Mouse (Mus musculus): ENCODE measurements around the gene Olfr898. TPM values are rescaled to one million over a fixed set of nuclear protein-coding genes. Genes with fewer than 3 reads are reported as not detected.

Olfr898 gene
- total RNA-seq (2014; rRNA removed; ENCODE audit: low replicate concordance) (not detected in 2 replicates), polyA plus RNA-seq (2015; fragmentation: Nextera tagmentation; extraction: Ambion mirVana) (not detected in 2 replicates)

GRCm38 (mm10) chr9:38348111-38348510, at the start of gene Olfr898:
Olfr898 (plus strand) TSS chr9:38348411.
- H3K9ac ChIP-seq (replicated peaks; ENCODE audit: low read depth, low read length): no peak within 1 kb of the TSS
- no peaks in the 10 kb centered on the region for H3K27me3 ChIP-seq (ENCODE audit: control insufficient read depth, insufficient read depth, low read length)
- 90% methylated on average over 4 of the region's 4 CpGs for WGBS
- no peak within 1 kb of the TSS for H3K27ac ChIP-seq (ENCODE audit: low read depth)
- no peaks in the 10 kb centered on the region for H3K4me1 ChIP-seq (ENCODE audit: control insufficient read depth, insufficient read depth)
- no peak for DNase-seq (ENCODE audit: low spot score)
- H3K9me3 ChIP-seq (replicated peaks; ENCODE audit: control insufficient read depth, low read length): no peaks in the 10 kb centered on the region
- H3K36me3 ChIP-seq (replicated peaks; ENCODE audit: control insufficient read depth, insufficient read depth, low read length): no peaks in the 10 kb centered on the region
- no peak for ATAC-seq (ENCODE audit: insufficient read depth, low read depth)
- H3K4me3 ChIP-seq (ENCODE audit: low read depth, low read length): no peak within 1 kb of the TSS
- no peak within 1 kb of the TSS for H3K4me2 ChIP-seq (ENCODE audit: low read depth, low read length)
- TF ChIP-seq CTCF (IDR thresholded peaks at IDR 0.05; ENCODE audit: low read depth): no peak
- TF ChIP-seq EP300 (IDR thresholded peaks at IDR 0.05; ENCODE audit: low read depth): no peak

GRCm38 (mm10) chr9:38328760-38329159, 19.5 kb upstream of the Olfr898 start, which contains the start of gene Olfr25:
Olfr25 (plus strand) TSS chr9:38329060.
- no peak for ATAC-seq (ENCODE audit: insufficient read depth, low read depth)

GRCm38 (mm10) chr9:38366596-38366995, 18.4 kb downstream of the Olfr898 start, which contains the start of gene Olfr250:
Olfr250 (plus strand) TSS chr9:38366896.
- H3K27ac ChIP-seq (ENCODE audit: low read depth): no peak within 1 kb of the TSS
- DNase-seq (ENCODE audit: low spot score): no peak
- no peaks in the 10 kb centered on the region for H3K9me3 ChIP-seq (replicated peaks; ENCODE audit: control insufficient read depth, low read length)
- ATAC-seq (ENCODE audit: insufficient read depth, low read depth): no peak
- H3K36me3 ChIP-seq (replicated peaks; ENCODE audit: control insufficient read depth, insufficient read depth, low read length): no peaks in the 10 kb centered on the region
- 86% methylated on average over 2 of the region's 2 CpGs for WGBS
- H3K4me1 ChIP-seq (ENCODE audit: control insufficient read depth, insufficient read depth): no peaks in the 10 kb centered on the region
- H3K9ac ChIP-seq (replicated peaks; ENCODE audit: low read depth, low read length): no peak within 1 kb of the TSS
- no peak for TF ChIP-seq EP300 (IDR thresholded peaks at IDR 0.05; ENCODE audit: low read depth)
- no peak for TF ChIP-seq CTCF (IDR thresholded peaks at IDR 0.05; ENCODE audit: low read depth)
- no peak within 1 kb of the TSS for H3K4me2 ChIP-seq (ENCODE audit: low read depth, low read length)
- no peaks in the 10 kb centered on the region for H3K27me3 ChIP-seq (ENCODE audit: control insufficient read depth, insufficient read depth, low read length)
- H3K4me3 ChIP-seq (ENCODE audit: low read depth, low read length): no peak within 1 kb of the TSS

More at GRCm38 (mm10) chr9:38328760-38329159, 19.5 kb upstream of the Olfr898 start, which contains the start of gene Olfr25:
- no peaks in the 10 kb centered on the region for H3K27me3 ChIP-seq (ENCODE audit: control insufficient read depth, insufficient read depth, low read length)
- WGBS: 65% methylated on average over 3 of the region's 3 CpGs
- H3K9me3 ChIP-seq (replicated peaks; ENCODE audit: control insufficient read depth, low read length): no peaks in the 10 kb centered on the region
- no peak within 1 kb of the TSS for H3K4me3 ChIP-seq (ENCODE audit: low read depth, low read length)
- no peak within 1 kb of the TSS for H3K27ac ChIP-seq (ENCODE audit: low read depth)
- no peaks in the 10 kb centered on the region for H3K36me3 ChIP-seq (replicated peaks; ENCODE audit: control insufficient read depth, insufficient read depth, low read length)
- DNase-seq (ENCODE audit: low spot score): no peak
- H3K4me2 ChIP-seq (ENCODE audit: low read depth, low read length): no peak within 1 kb of the TSS
- no peak within 1 kb of the TSS for H3K9ac ChIP-seq (replicated peaks; ENCODE audit: low read depth, low read length)
- TF ChIP-seq CTCF (IDR thresholded peaks at IDR 0.05; ENCODE audit: low read depth) (no peak), EP300 (IDR thresholded peaks at IDR 0.05; ENCODE audit: low read depth) (no peak)
- no peaks in the 10 kb centered on the region for H3K4me1 ChIP-seq (ENCODE audit: control insufficient read depth, insufficient read depth)

GRCm38 (mm10) chr9:38376786-38377185, 28.6 kb downstream of the Olfr898 start, which contains the start of gene Olfr251:
Olfr251 (plus strand) TSS chr9:38377086.
- no peak for TF ChIP-seq EP300 (IDR thresholded peaks at IDR 0.05; ENCODE audit: low read depth)
- TF ChIP-seq CTCF (IDR thresholded peaks at IDR 0.05; ENCODE audit: low read depth): no peak
- Histone ChIP-seq H3K36me3 (replicated peaks; ENCODE audit: control insufficient read depth, insufficient read depth, low read length) (no peaks in the 10 kb centered on the region), H3K9ac (replicated peaks; ENCODE audit: low read depth, low read length) (no peak within 1 kb of the TSS), H3K4me2 (ENCODE audit: low read depth, low read length) (no peak within 1 kb of the TSS), H3K4me3 (ENCODE audit: low read depth, low read length) (no peak within 1 kb of the TSS), H3K9me3 (replicated peaks; ENCODE audit: control insufficient read depth, low read length) (no peaks in the 10 kb centered on the region), H3K27me3 (ENCODE audit: control insufficient read depth, insufficient read depth, low read length) (no peaks in the 10 kb centered on the region), H3K4me1 (ENCODE audit: control insufficient read depth, insufficient read depth) (no peaks in the 10 kb centered on the region), H3K27ac (ENCODE audit: low read depth) (no peak within 1 kb of the TSS)
- ATAC-seq (ENCODE audit: insufficient read depth, low read depth) (no peak), DNase-seq (ENCODE audit: low spot score) (no peak)
- WGBS: 47% methylated on average over 2 of the region's 2 CpGs

GRCm38 (mm10) chr9:38401398-38401797, 53.2 kb downstream of the Olfr898 start, which contains the start of gene Olfr147:
Olfr147 (plus strand) TSS chr9:38401698.
- DNase-seq (ENCODE audit: low spot score): no peak
- H3K36me3 ChIP-seq (replicated peaks; ENCODE audit: control insufficient read depth, insufficient read depth, low read length): no peaks in the 10 kb centered on the region
- H3K27me3 ChIP-seq (ENCODE audit: control insufficient read depth, insufficient read depth, low read length): no peaks in the 10 kb centered on the region
- no peaks in the 10 kb centered on the region for H3K9me3 ChIP-seq (replicated peaks; ENCODE audit: control insufficient read depth, low read length)
- no peak for ATAC-seq (ENCODE audit: insufficient read depth, low read depth)
- H3K27ac ChIP-seq (ENCODE audit: low read depth): no peak within 1 kb of the TSS
- 53% methylated on average over 1 of the region's 1 CpGs for WGBS
- no peaks in the 10 kb centered on the region for H3K4me1 ChIP-seq (ENCODE audit: control insufficient read depth, insufficient read depth)
- H3K9ac ChIP-seq (replicated peaks; ENCODE audit: low read depth, low read length): no peak within 1 kb of the TSS
- H3K4me3 ChIP-seq (ENCODE audit: low read depth, low read length): no peak within 1 kb of the TSS
- no peak within 1 kb of the TSS for H3K4me2 ChIP-seq (ENCODE audit: low read depth, low read length)
- TF ChIP-seq CTCF (IDR thresholded peaks at IDR 0.05; ENCODE audit: low read depth) (no peak), EP300 (IDR thresholded peaks at IDR 0.05; ENCODE audit: low read depth) (no peak)

Other genes with a start within 250 kb of the Olfr898 start
- gene Olfr888, start 240.3 kb upstream of the Olfr898 start, total RNA-seq (2014; rRNA removed; ENCODE audit: low replicate concordance): not detected in 2 replicates
- not detected in 2 replicates for gene Olfr888, start 240.3 kb upstream of the Olfr898 start, polyA plus RNA-seq (2015; fragmentation: Nextera tagmentation; extraction: Ambion mirVana)
- not detected in 2 replicates for gene Olfr889, start 233.2 kb upstream of the Olfr898 start, total RNA-seq (2014; rRNA removed; ENCODE audit: low replicate concordance)
- gene Olfr889, start 233.2 kb upstream of the Olfr898 start, polyA plus RNA-seq (2015; fragmentation: Nextera tagmentation; extraction: Ambion mirVana): not detected in 2 replicates
- gene Olfr890, start 205.9 kb upstream of the Olfr898 start, total RNA-seq (2014; rRNA removed; ENCODE audit: low replicate concordance): not detected in 2 replicates
- gene Olfr890, start 205.9 kb upstream of the Olfr898 start, polyA plus RNA-seq (2015; fragmentation: Nextera tagmentation; extraction: Ambion mirVana): not detected in 2 replicates
- gene Olfr891, start 167.6 kb upstream of the Olfr898 start, total RNA-seq (2014; rRNA removed; ENCODE audit: low replicate concordance): not detected in 2 replicates
- not detected in 2 replicates for gene Olfr891, start 167.6 kb upstream of the Olfr898 start, polyA plus RNA-seq (2015; fragmentation: Nextera tagmentation; extraction: Ambion mirVana)
- gene Olfr893, start 140.0 kb upstream of the Olfr898 start, total RNA-seq (2014; rRNA removed; ENCODE audit: low replicate concordance): not detected in 2 replicates
- gene Olfr893, start 140.0 kb upstream of the Olfr898 start, polyA plus RNA-seq (2015; fragmentation: Nextera tagmentation; extraction: Ambion mirVana): not detected in 2 replicates
- not detected in 2 replicates for gene Olfr894, start 130.4 kb upstream of the Olfr898 start, total RNA-seq (2014; rRNA removed; ENCODE audit: low replicate concordance)
- gene Olfr894, start 130.4 kb upstream of the Olfr898 start, polyA plus RNA-seq (2015; fragmentation: Nextera tagmentation; extraction: Ambion mirVana): not detected in 2 replicates
- not detected in 2 replicates for gene Olfr143, start 95.6 kb upstream of the Olfr898 start, total RNA-seq (2014; rRNA removed; ENCODE audit: low replicate concordance)
- gene Olfr143, start 95.6 kb upstream of the Olfr898 start, polyA plus RNA-seq (2015; fragmentation: Nextera tagmentation; extraction: Ambion mirVana): not detected in 2 replicates
- gene Olfr895, start 80.6 kb upstream of the Olfr898 start, total RNA-seq (2014; rRNA removed; ENCODE audit: low replicate concordance): not detected in 2 replicates
- not detected in 2 replicates for gene Olfr895, start 80.6 kb upstream of the Olfr898 start, polyA plus RNA-seq (2015; fragmentation: Nextera tagmentation; extraction: Ambion mirVana)
- gene Olfr896-ps1, start 57.3 kb upstream of the Olfr898 start, total RNA-seq (2014; rRNA removed; ENCODE audit: low replicate concordance): not detected in 2 replicates
- gene Olfr896-ps1, start 57.3 kb upstream of the Olfr898 start, polyA plus RNA-seq (2015; fragmentation: Nextera tagmentation; extraction: Ambion mirVana): not detected in 2 replicates
- gene Olfr25, start 19.4 kb upstream of the Olfr898 start, total RNA-seq (2014; rRNA removed; ENCODE audit: low replicate concordance): not detected in 2 replicates
- not detected in 2 replicates for gene Olfr25, start 19.4 kb upstream of the Olfr898 start, polyA plus RNA-seq (2015; fragmentation: Nextera tagmentation; extraction: Ambion mirVana)
- gene Olfr250, start 18.5 kb downstream of the Olfr898 start, total RNA-seq (2014; rRNA removed; ENCODE audit: low replicate concordance): not detected in 2 replicates
- not detected in 2 replicates for gene Olfr250, start 18.5 kb downstream of the Olfr898 start, polyA plus RNA-seq (2015; fragmentation: Nextera tagmentation; extraction: Ambion mirVana)
- not detected in 2 replicates for gene Olfr251, start 28.7 kb downstream of the Olfr898 start, total RNA-seq (2014; rRNA removed; ENCODE audit: low replicate concordance)
- not detected in 2 replicates for gene Olfr251, start 28.7 kb downstream of the Olfr898 start, polyA plus RNA-seq (2015; fragmentation: Nextera tagmentation; extraction: Ambion mirVana)
- not detected in 2 replicates for gene Olfr147, start 53.3 kb downstream of the Olfr898 start, total RNA-seq (2014; rRNA removed; ENCODE audit: low replicate concordance)
- gene Olfr147, start 53.3 kb downstream of the Olfr898 start, polyA plus RNA-seq (2015; fragmentation: Nextera tagmentation; extraction: Ambion mirVana): not detected in 2 replicates
- gene Olfr901, start 81.0 kb downstream of the Olfr898 start, total RNA-seq (2014; rRNA removed; ENCODE audit: low replicate concordance): not detected in 2 replicates
- gene Olfr901, start 81.0 kb downstream of the Olfr898 start, polyA plus RNA-seq (2015; fragmentation: Nextera tagmentation; extraction: Ambion mirVana): not detected in 2 replicates
- not detected in 2 replicates for gene Olfr902, start 99.2 kb downstream of the Olfr898 start, total RNA-seq (2014; rRNA removed; ENCODE audit: low replicate concordance)
- not detected in 2 replicates for gene Olfr902, start 99.2 kb downstream of the Olfr898 start, polyA plus RNA-seq (2015; fragmentation: Nextera tagmentation; extraction: Ambion mirVana)
- gene Olfr904, start 114.7 kb downstream of the Olfr898 start, total RNA-seq (2014; rRNA removed; ENCODE audit: low replicate concordance): not detected in 2 replicates
- not detected in 2 replicates for gene Olfr904, start 114.7 kb downstream of the Olfr898 start, polyA plus RNA-seq (2015; fragmentation: Nextera tagmentation; extraction: Ambion mirVana)
- not detected in 2 replicates for gene Olfr905, start 122.7 kb downstream of the Olfr898 start, total RNA-seq (2014; rRNA removed; ENCODE audit: low replicate concordance)
- gene Olfr905, start 122.7 kb downstream of the Olfr898 start, polyA plus RNA-seq (2015; fragmentation: Nextera tagmentation; extraction: Ambion mirVana): not detected in 2 replicates
- not detected in 2 replicates for gene Olfr906, start 138.7 kb downstream of the Olfr898 start, total RNA-seq (2014; rRNA removed; ENCODE audit: low replicate concordance)
- not detected in 2 replicates for gene Olfr906, start 138.7 kb downstream of the Olfr898 start, polyA plus RNA-seq (2015; fragmentation: Nextera tagmentation; extraction: Ambion mirVana)
- gene Olfr907, start 147.4 kb downstream of the Olfr898 start, total RNA-seq (2014; rRNA removed; ENCODE audit: low replicate concordance): not detected in 2 replicates
- gene Olfr907, start 147.4 kb downstream of the Olfr898 start, polyA plus RNA-seq (2015; fragmentation: Nextera tagmentation; extraction: Ambion mirVana): not detected in 2 replicates
- not detected in 2 replicates for gene Olfr911-ps1, start 173.2 kb downstream of the Olfr898 start, total RNA-seq (2014; rRNA removed; ENCODE audit: low replicate concordance)
- gene Olfr911-ps1, start 173.2 kb downstream of the Olfr898 start, polyA plus RNA-seq (2015; fragmentation: Nextera tagmentation; extraction: Ambion mirVana): not detected in 2 replicates
- not detected in 2 replicates for gene Olfr910, start 189.4 kb downstream of the Olfr898 start, total RNA-seq (2014; rRNA removed; ENCODE audit: low replicate concordance)
- gene Olfr910, start 189.4 kb downstream of the Olfr898 start, polyA plus RNA-seq (2015; fragmentation: Nextera tagmentation; extraction: Ambion mirVana): not detected in 2 replicates
- gene Olfr912, start 231.8 kb downstream of the Olfr898 start, total RNA-seq (2014; rRNA removed; ENCODE audit: low replicate concordance): not detected in 2 replicates
- gene Olfr912, start 231.8 kb downstream of the Olfr898 start, polyA plus RNA-seq (2015; fragmentation: Nextera tagmentation; extraction: Ambion mirVana): not detected in 2 replicates
- gene Olfr913, start 244.3 kb downstream of the Olfr898 start, total RNA-seq (2014; rRNA removed; ENCODE audit: low replicate concordance): not detected in 2 replicates
- not detected in 2 replicates for gene Olfr913, start 244.3 kb downstream of the Olfr898 start, polyA plus RNA-seq (2015; fragmentation: Nextera tagmentation; extraction: Ambion mirVana)